Mouse (Mus musculus) intestine, embryonic 14.5 days (tissue): ENCODE results near the gene Gins2. TPM values are rescaled to one million over a fixed set of nuclear protein-coding genes. Genes with fewer than 3 reads are reported as not detected.

Source experiments
- microRNA-seq: library from miRNA; unstranded; fragments of <30 nt; microRNA quantifications from one replicate; pipeline ENCODE4, GENCODE M21; 2016
- polyA plus RNA-seq: library from polyadenylated mRNA; unstranded; fragments of >200 nt; fragmentation: Nextera tagmentation; extraction: Ambion mirVana; gene quantifications from 2 replicates; pipeline ENCODE4 v1.2.1, GENCODE M21; 2014

Gene Gins2
- polyA plus RNA-seq, 1 experiment from 2014 or later: 121 TPM

Small RNA genes lying within 50 kb of the gene (microRNA-seq; reads per million reads assigned to microRNA genes)
- not detected for gene Mir7687

Other genes with a start within 250 kb of the Gins2 start
- gene 1190005I06Rik, start 58.3 kb upstream of the Gins2 start, polyA plus RNA-seq: 1.6 and 2.8 TPM in 2 replicates
- gene Gm27021, start 78.8 kb upstream of the Gins2 start, polyA plus RNA-seq: 0.62 and 1.7 TPM in 2 replicates
- 1,269 and 1,281 TPM in 2 replicates for gene Cox4i1, start 78.9 kb upstream of the Gins2 start, polyA plus RNA-seq
- 290 and 294 TPM in 2 replicates for gene Emc8, start 79.3 kb upstream of the Gins2 start, polyA plus RNA-seq
- 26.9 and 32.2 TPM in 2 replicates for gene Irf8, start 147.1 kb upstream of the Gins2 start, polyA plus RNA-seq